Mouse (Mus musculus): ENCODE results near the gene Mybl2. TPM values are rescaled to one million over a fixed set of nuclear protein-coding genes. Genes with fewer than 3 reads are reported as not detected.
A peak's percentile ranks its signal among the peaks of the same experiment; 100 is the strongest.

Mybl2 gene
- total RNA-seq, 2 experiments from 2014 or later: 1.9 to 2.0 TPM

GRCm38 (mm10) chr2:163071590-163071989, 17.1 kb downstream of the Mybl2 start:
- DNase-seq: no peak

GRCm38 (mm10) chr2:163073023-163073757, 18.7 kb downstream of the Mybl2 start:
- DNase-seq: peak in 1 of 2 experiments; percentile 40

DNA sequence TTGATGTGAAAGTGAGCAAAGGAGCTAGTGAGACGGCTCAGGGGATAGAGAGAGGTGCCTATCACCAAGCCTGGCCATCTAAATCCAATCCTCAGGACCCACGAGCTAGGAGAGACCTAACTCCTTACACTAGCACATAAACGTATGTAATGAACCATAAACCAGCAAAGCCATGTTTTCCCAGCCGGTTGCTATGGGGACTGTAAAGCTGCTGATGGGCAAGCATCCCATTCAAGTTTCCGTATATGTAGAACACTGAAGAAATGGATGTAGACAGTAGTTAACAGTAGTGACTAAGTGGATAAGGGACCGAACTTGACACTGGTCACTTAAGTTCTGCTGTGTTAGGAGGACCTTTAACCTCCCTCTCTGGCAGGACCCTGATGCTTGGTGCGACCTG, 19.5 kb downstream of the Mybl2 start:
- DNase-seq: no peak

GRCm38 (mm10) chr2:163074808-163075207, 20.3 kb downstream of the Mybl2 start:
- DNase-seq: no peak

DNA sequence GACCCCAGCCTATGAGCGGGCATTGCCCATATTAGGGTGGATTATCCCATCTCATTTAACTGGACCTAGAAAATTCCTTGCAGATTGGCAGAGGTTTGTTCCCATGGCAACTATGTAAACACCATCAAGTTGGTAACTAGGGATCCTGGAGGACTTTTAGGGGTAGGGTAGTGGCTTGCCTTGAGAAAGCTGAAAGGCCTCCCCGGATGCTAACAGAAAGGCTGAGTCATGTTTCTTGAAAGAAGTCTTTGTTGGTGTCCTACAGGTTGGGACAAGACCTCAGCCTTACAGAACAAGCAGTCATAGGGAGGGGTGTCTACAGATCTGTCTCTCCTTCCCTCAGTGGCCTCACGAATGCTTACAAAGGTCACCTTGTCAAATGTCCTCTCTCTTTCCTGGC, 20.7 kb downstream of the Mybl2 start:
- DNase-seq: no peak

DNA sequence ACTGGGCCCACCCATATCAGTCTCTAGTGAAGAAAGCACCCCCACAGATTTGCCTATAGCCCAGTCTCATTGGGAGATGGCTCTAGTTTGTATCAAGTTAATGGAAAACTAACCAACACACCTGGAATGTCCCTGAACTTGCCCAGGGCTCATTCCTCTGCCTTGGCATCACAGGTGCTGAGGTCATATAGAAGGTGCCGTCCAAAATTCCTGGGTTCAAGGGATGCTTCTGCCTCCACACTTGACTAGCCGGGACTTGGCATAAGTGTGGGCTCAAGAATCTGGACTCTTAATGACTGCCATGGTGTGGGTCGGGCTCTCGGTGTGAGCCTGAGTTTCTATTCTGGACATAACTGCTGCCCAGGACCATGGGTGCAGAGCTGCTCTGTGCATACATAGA, 24.6 kb downstream of the Mybl2 start:
- no peak for DNase-seq

DNA sequence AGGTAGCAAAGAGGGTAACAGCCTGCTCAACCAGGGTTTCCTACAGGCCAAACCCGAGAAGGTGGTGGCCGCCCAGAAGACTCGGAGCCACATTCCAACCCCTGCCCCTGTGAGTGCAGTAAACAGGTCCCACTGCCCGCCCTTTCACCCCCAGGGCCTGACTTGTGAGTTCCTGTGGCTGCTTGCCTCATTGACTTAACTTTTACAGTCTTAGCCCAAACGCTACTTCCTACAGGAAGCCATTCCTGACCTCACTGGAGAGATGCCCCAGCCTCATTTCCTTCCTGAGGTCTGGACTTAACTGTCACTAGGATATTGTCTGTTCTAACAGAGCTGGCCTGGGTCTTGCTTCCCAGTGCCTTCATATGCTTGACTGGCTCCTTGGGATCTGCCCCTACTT, 28.1 kb downstream of the Mybl2 start:
- DNase-seq: peak; percentile 22 to 43

DNA sequence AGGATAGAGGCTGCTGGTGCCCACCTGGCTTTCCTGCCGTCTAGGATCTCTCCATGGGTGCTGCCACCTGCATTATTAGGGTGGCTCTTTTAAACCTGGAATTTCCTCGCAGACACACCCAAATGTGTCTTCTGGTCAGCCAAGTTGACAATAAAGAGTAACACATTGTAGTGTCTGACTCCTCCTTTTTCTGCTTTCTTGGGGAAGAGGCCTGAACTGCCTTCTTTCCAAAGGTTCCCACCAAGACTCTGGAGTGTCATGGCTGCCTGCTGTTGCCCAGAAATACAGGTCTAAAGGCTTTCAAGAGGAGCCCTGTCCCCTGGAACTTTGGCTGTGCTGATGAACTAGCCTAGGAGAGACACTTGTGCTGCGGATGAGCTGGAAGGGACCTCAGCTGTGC, 30.0 kb downstream of the Mybl2 start:
- DNase-seq: no peak

DNA sequence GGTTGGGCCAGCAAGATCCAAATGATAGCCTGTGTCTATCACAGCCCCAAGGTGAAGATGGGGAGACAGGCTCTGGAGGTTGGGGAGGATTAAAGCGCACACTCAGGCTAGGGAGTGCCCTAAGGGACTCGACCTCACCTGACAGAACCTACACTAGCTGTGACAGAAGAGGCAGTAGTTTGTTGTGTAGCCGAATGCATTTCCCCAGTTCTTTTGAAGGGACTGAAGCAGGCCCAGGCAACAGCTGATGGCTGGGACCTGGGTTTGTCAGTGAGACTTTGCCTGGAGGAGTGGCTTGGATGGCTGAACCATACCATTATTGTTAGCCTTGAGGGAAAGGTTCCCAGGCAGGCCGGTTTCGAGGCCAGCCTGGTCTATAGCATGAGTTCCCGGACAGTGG, 30.6 kb downstream of the Mybl2 start:
- no peak for DNase-seq

DNA sequence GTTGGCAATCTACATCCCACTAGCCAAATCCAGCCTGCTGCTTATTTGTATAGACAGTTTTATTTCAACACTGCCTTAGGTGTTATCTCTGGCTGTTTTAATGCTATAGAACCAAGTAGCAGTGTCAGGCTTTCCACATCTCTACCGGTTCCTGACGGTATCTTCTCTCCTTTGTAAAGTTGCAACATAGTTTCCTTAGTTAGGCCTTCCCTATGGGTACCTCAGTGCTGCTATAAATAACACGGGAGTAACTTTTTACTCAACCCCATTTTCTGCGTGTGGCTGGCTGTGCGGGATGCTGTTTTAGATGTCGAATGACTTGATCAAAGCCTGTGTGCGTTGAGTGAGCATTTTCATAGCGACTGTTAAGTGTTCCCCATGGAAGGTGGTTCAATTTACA, 32.1 kb downstream of the Mybl2 start:
- DNase-seq: no peak

GRCm38 (mm10) chr2:163087728-163088127, 33.2 kb downstream of the Mybl2 start, which contains the start of gene Gtsf1l:
Gtsf1l (minus strand) TSS chr2:163087855.
- no peak for DNase-seq

GRCm38 (mm10) chr2:163089475-163090123, 35.1 kb downstream of the Mybl2 start:
- peak; percentile 68 to 73 for DNase-seq

GRCm38 (mm10) chr2:163094909-163095308, 40.4 kb downstream of the Mybl2 start:
- DNase-seq: no peak

- DNase-seq: no peak
Observed at GRCm38 (mm10) chr2:163095784-163096183, 41.3 kb downstream of the Mybl2 start.

DNA sequence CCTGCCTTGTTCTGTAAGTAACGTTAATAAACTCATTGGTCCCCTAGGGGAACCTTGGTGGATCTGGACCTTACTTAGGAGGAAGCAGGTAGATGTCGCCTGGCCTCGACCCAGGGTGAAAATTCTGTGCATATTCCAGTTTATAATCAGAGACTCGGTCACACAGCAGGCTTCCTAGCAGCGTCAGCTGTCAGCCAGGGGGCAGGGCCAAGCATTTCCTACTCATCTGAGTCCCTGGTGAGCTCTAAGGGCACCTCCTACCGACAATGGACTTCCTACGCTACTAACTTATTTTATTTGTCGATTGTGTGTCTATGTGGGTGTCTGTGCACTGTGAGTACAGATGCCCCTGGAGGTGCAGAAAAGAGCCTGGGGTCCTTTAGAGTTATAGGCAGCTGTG, 45.4 kb downstream of the Mybl2 start:
- no peak for DNase-seq

GRCm38 (mm10) chr2:163100551-163100950, 46.1 kb downstream of the Mybl2 start:
- no peak for DNase-seq

DNA sequence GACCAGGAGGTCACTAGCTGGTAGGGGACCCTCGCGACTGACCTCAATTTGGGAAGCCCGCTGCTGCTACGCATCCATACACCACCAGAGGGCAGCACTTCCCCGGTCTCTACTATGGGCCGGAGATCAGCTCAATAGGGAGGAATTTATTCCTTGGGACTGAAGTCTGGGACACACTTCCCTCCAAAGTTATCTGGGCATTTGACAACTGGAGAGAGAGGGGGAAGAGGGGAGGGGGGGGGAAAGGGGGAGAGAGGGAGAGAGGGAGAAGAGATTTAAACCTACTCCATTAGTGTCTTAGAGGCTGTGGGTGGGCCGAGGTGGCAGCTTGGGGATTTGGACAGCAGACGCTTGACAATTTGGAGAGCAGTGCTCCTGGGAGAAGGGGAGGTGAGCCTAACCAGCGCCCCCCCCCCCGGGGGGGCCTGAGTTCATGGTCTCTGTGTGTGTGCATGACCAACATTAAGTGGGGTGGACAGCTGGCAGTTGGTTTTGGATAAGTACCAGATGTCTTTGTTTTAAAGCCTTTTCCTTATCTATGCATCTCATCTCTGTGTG, 47.2 kb downstream of the Mybl2 start:
- peak; percentile 64 to 74 for DNase-seq

DNA sequence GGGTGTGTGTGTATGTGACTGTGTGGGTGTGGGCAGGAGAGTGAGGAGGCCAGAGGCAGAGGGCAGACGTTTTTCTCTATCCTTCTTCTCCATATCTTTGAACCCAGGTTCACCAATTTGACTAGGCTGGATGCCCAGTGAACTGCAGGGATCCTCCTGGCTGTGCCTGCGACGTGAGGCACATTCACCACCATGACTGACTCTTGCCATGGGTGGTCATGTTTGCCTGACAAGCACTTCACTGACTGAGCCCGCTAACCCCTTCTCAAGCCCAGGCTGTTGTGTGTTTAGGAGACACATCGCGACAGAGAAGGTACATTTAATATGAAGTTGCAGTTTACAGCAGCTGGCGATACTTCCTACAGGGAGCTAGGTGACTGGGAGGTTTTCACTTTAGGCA, 47.7 kb downstream of the Mybl2 start:
- DNase-seq: no peak

- no peak for DNase-seq
Observed at GRCm38 (mm10) chr2:163102900-163103653, 48.6 kb downstream of the Mybl2 start.

DNA sequence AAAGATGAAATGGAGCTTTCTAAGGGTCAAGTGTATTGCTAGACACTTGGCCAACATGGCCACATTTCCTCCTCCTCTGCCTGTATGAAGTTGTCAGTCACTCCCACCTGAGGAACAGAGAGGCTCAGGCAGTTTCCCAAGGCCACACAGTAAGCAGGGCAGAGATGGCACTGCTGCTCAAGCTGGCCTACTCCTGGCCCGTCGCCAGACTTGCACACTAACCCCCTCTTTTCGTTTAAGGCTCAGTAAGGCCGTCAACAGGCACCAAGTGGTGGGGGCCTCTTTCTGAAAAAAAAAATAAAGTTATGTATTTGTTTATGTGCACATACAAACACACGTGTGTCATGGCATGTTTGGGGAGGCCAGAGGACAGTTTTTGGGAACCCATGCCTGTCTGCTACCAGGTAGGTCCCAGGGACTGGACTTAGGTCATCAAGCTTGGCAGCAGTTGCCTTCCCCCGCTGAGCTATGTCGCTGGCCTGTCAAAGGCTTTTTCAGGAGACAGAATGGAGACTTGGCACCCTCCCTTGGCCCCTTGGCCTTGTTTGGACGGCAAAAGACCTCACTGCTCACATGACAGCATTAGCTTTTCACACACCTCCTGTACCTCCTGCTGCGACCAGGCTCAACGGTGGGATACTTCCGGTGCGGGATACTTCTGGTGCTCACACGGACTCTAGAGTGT, 49.7 kb downstream of the Mybl2 start:
- DNase-seq: no peak

- no peak for DNase-seq
Observed at GRCm38 (mm10) chr2:163108385-163108784, 53.9 kb downstream of the Mybl2 start.

DNA sequence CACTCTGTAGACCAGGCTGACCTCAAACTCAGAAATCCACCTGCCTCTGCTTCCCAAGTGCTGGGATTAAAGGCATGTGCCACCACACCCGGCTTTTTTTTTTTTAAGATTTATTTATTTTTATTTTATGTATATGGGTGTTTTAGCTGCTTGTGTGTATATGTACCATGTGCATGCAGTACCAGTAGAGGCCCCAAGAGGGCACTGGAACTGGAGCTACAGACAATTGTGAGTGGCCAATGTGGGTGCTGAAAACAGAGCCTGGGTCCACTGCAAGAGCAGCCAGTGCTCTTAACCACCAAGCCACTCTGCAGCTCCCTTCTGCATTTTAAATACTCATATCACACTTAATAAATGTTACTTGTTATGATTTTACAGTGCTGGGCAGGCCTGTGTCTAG, 56.2 kb downstream of the Mybl2 start:
- DNase-seq: no peak
